Mouse (Mus musculus) left cerebral cortex, postnatal 25 days (tissue): ENCODE data around the gene Zfp385b. TPM values are rescaled to one million over a fixed set of nuclear protein-coding genes. Genes with fewer than 3 reads are reported as not detected.

Source experiments
- DNase-seq, 2 experiments: peaks; one replicate each; pipeline ENCODE4 v3.0.0; 2022; ENCODE audit warnings: low spot score in 2 of 2, mixed read lengths in 1 of 2
- intact Hi-C: fragments of 180-260 bp; cut with DNase I; formaldehyde crosslinking; loops from one replicate; pipeline ENCODE4 v1.15.1; 2025
- total RNA-seq, 2 experiments: library from RNA; stranded (reverse); gene quantifications; 2 replicates each; pipeline ENCODE4 v1.2.3; 2021

Zfp385b gene
- total RNA-seq, result 10 to 100 TPM; 46.6 to 56.4 TPM

GRCm38 (mm10) chr2:77819539-77819938, at the start of gene Zfp385b:
Gene Zfp385b, minus strand, starts transcription at chr2:77819639.
- DNase-seq, result no peak
- intact Hi-C loops, result loop anchor here (5.0 kb wide), 2 partner anchors 52 to 88 kb away; no protein-coding TSS in a partner anchor

DNA sequence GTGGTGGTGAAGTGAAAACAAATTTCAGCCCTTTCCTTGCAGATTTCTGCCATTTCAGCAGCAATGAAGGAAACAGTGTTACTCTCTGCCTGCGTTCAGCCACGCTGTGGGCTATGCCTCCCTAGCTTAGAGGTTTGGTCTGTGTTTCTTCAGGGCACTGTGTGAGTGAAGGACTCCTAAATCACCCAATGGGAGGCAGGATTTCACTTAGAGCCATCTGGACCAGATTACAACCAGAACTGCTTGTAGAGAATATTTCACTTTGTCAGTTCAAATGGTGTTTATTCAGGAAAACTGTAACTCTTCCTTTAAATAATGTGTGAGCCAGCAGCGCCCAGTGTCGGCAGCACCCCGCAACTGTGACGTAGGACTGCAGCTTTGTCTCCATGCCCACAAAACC, 44.5 kb upstream of the Zfp385b start:
- peak; percentile 34 to 74 for DNase-seq
- intact Hi-C loops, result loop anchor here (2.0 kb wide), 1 partner anchor 47 kb away; no protein-coding TSS in a partner anchor

DNA sequence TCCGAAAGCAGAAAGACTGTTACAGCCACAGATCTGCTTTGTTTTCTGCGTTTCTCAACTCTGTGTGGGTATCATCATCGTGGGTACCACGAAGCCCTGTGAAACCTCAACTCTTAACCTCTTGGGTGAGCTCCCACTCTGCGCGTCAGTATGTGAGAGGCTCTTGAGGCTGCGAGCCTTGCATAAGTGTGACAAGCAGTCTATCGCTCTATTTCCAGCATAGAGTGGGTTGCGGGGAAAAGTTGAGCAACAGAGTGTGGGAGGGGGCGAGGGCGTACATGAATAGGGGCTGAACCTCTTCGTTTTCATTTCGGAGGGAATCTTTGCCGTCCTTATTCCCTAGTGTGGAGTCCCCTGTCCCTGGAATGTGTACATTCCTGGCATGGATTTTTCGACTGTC, 44.1 kb upstream of the Zfp385b start:
- intact Hi-C loops, result loop anchor here (2.0 kb wide), 1 partner anchor 47 kb away; no protein-coding TSS in a partner anchor
- DNase-seq, result peak in 1 of 2 experiments; percentile 70

DNA sequence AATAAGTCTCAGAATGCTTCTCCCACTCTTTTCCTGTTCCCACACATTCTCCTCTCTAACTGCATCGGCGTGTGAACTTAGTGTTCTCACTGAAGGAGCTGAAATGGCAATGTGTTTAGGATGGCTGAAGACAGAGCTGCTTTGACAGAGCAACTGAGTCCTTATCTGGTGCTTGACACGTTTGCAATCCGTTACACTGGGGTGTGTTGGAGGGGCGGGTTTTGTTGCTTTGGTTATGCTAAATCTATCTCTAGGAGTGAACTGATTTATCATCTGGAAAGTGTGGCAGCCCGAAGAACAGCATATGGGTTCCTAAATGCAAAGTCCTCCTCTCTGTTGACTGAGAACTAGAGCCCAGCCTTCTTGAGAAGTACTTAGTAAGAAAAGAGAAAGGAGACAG, 22.0 kb upstream of the Zfp385b start:
- peak; percentile 60 to 92 for DNase-seq
- intact Hi-C loops, result loop anchor here (1.0 to 5.0 kb wide), 2 partner anchors 25 to 84 kb away; no protein-coding TSS in a partner anchor

- no peak for DNase-seq
- intact Hi-C loops, result no loop called here
Observed at GRCm38 (mm10) chr2:77839587-77839986, 20.1 kb upstream of the Zfp385b start.

DNA sequence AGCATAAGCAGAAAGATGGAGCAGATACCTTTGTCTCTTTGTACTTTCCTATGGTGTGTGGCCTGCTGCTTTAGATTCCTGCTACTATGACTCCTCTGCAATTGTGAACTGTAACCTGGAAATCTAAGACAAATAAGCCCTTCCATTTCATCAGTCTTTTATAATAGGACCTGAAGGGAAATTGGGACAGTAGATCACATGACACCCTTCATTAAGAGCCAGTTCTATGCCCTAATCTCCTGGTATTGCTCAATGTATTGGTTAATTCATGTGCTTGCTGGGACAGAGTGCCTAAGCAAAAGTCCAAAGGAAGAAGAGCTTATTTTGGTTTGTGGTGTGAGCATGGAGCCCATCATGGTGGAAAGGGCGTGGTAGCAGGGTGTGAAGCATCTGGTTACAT, 19.2 kb upstream of the Zfp385b start:
- DNase-seq, result no peak
- intact Hi-C loops, result no loop called here

DNA sequence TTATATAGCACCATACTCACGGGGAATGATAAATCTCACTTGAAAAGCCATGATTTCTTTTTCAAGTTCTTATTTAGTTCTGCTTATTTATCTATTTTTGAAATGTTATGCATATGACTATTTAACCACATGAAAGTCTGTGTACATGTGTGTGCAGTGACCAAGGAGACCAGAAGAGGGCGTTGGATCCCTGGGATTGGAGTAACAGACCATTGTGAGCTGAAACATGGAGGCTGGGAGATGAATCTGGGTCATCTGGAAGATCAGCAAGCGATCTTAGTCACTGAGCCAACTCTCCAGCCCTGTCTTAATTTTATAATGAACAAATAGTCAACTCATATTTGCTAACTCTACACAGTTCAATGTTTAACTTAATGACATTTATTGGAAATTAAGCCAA, 16.3 kb upstream of the Zfp385b start:
- intact Hi-C loops, result no loop called here
- no peak for DNase-seq

- intact Hi-C loops, result no loop called here
- DNase-seq, result no peak
Observed at GRCm38 (mm10) chr2:77826133-77826828, 6.8 kb upstream of the Zfp385b start.

DNA sequence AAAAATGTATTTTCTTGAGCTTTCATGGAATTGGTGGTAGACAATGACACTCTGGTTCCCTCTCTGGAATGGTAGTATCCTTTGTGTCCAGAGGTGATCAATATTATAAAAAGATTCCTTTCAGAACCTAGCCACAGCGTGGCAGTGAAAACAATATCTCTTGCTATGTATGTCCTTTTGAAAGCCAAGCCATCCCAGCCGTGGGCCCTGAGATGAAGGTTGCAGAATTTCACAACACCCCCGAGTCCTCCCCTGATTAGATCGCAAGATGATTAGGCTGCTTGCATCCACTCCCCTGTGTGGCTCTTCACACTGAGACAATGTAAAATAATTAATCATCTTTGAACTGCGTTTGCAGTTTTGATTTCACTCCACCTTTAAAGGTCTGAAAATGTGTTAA, 3.6 kb upstream of the Zfp385b start:
- intact Hi-C loops, result no loop called here
- no peak for DNase-seq

DNA sequence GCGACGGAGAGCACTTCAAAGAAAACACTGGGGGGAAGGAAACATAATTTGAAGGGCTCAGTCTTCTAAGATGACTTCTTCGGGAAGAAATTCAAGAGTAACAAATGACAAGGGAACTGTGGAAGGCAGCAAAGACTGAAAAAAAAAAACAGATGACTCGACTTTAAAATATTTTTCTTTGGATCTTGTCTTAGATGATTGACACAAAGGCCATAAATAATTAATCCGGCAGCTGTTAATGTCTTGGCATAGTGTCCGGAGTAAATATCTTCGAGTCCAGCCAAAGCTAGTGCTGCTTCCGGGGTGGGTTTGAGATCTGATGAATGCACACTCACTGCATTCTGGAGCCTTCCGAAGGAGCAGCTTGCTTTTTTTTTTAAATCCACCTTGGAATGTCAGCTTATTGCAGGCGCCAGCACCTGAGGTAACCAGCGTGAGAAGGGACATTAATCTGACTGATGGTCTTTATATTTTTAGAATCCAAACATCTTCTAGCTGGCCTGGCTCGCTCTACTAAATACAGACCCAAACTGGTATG, 2.0 kb downstream of the Zfp385b start:
- intact Hi-C loops, result loop anchor here (2.0 to 5.0 kb wide), 3 partner anchors 45 to 90 kb away; no protein-coding TSS in a partner anchor
- DNase-seq, result no peak

DNA sequence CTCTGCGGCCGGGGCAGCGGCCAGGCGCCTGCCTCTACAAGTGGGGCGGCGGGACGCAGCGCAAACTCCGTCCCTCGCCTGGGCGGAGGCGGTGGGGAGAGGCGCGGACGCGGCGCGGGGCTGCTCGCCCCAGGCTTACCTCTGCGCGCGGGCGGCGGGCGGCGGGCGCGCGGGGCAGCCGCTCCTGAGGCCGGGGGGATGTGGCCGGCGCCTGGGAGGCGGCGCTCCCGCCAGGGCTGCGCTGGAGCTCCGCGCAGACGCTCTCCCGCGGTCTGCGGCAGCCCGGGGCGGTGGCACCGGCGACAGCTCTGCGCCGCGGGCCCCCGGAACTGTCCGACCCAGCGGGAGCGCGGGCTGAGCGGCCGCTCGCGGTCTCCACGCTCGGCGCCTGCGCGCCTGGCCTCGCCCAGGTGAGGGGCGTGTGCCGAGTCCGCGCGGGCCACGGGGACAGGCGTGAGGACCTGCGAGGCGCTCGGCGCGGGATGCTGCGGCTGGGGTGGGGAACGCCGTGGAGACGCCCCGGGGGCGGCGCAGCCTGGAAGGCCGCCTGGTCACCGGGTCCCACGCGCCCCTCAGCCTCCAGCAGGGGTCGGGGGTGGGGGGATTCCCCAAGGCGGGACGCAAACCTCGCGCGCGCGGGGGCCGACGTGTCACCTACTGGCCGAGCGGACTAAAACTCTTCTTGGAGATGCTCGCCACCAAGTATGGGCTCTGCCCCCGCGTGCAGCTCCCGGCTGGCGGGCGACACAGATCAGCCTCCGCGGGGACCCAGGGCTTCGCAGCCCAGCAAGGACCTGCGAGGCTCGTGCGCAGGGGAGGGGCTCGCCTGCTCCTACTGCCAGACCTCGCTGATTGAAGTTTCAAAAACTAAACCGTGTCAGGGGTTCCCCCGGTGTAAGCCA, 2.8 kb downstream of the Zfp385b start:
- DNase-seq, result peak; percentile 60 to 71
- intact Hi-C loops, result loop anchor here (1.0 to 5.0 kb wide), 4 partner anchors 25 to 91 kb away; no protein-coding TSS in a partner anchor

- intact Hi-C loops, result loop anchor here (1.0 to 5.0 kb wide), 4 partner anchors 25 to 91 kb away; no protein-coding TSS in a partner anchor
- peak; percentile 43 to 83 for DNase-seq
Observed at GRCm38 (mm10) chr2:77815775-77816412, 3.5 kb downstream of the Zfp385b start.

DNA sequence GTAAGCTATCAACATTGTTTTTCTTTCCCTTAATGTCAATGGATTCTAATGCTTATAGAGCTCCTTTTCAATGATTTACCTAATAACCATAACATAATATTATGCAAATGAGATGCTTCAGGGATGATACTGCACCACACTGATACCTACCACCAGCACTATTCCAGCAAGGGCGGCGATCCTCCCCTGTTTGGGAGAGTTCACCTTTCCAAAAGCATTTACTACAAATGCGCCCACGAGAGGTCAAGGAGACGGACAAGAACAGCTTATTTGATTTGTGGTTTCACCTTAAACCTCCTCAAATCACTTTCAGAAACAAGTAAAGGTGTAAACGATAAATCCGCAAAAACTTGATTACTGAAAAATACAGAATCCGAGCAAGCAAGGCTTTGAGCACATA, 4.5 kb downstream of the Zfp385b start:
- intact Hi-C loops, result loop anchor here (5.0 kb wide), 2 partner anchors 48 to 92 kb away; no protein-coding TSS in a partner anchor
- DNase-seq, result no peak

GRCm38 (mm10) chr2:77813029-77813428, 6.4 kb downstream of the Zfp385b start:
- intact Hi-C loops, result no loop called here
- DNase-seq, result no peak

- DNase-seq, result no peak
- intact Hi-C loops, result no loop called here
Observed at GRCm38 (mm10) chr2:77810748-77811147, 8.7 kb downstream of the Zfp385b start.

DNA sequence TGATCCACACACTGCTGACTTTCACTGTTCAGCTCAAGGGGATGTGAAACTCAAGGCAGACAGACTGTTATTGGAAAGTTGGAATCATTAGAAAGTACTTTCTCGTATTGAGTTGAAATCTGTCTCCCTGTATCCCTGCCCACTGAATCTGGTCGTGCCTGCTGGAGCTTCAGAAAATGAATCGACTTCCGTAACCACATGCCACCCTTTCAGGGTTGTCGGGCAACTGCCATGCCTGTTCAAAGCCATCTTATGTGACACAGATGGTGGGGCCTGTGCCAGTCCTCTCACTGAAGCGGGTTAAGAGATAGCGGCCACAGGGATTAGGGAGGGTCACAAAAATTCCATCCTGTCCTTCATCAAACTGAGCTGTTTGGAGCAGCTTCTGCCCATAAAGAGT, 14.7 kb downstream of the Zfp385b start:
- DNase-seq, result no peak
- intact Hi-C loops, result no loop called here

- DNase-seq, result no peak
- intact Hi-C loops, result no loop called here
Observed at GRCm38 (mm10) chr2:77802291-77802690, 17.1 kb downstream of the Zfp385b start.

- no peak for DNase-seq
- intact Hi-C loops, result no loop called here
Observed at GRCm38 (mm10) chr2:77801430-77801829, 18.0 kb downstream of the Zfp385b start.

GRCm38 (mm10) chr2:77801009-77801408, 18.4 kb downstream of the Zfp385b start:
- DNase-seq, result no peak
- intact Hi-C loops, result no loop called here
